8 mouse cellular contexts compared by ENCODE assay signal in genomic region chrX:8175169-8175503, GRCm38 (mm10). TPM values are rescaled to one million over a fixed set of nuclear protein-coding genes. Genes with fewer than 3 reads are reported as not detected.
DNase-seq lines count a peak whose midpoint lies in the region; ATAC-seq and TF ChIP-seq lines count a peak whose summit lies in the region.

No protein-coding gene starts in this region.

- 21% methylated on average over 4 of the region's 4 CpGs for WGBS in liver, embryonic 13.5 days (ENCODE audit: insufficient replicate concordance)

- peak overlapping the region; percentile 78 for H3K4me3 ChIP-seq in gastrocnemius, adult 2 months
- H3K4me3 ChIP-seq in testis, adult 2 months (ENCODE audit: control insufficient read depth, low read depth, low read length): peak overlapping the region; percentile 94
- peak overlapping the region; percentile 70 for H3K4me3 ChIP-seq in liver, embryonic 13.5 days (replicated peaks)

- intact Hi-C loops in gastrocnemius, adult 2 months (cut with DNase I): no loop called here
- intact Hi-C loops in gastrocnemius, postnatal 14 days (cut with DNase I; ENCODE audit: low total_unique reads): no loop called here

- DNase-seq in gastrocnemius, adult 2 months: no peak
- no peak for DNase-seq in gastrocnemius, postnatal 14 days
- DNase-seq in testis, postnatal 14 days (ENCODE audit: low spot score): no peak
- no peak for DNase-seq in liver, embryonic 13.5 days
- DNase-seq in frontal cortex, postnatal 25 days (ENCODE audit: low spot score in 2 of 2): no peak
- no peak for DNase-seq in urinary bladder, adult 2 months (ENCODE audit: low spot score)
- DNase-seq in embryo, embryonic 10 days (ENCODE audit: low spot score): no peak

- no peak for TF ChIP-seq CTCF in gastrocnemius, adult 2 months (IDR thresholded peaks at IDR 0.05)
- no peak for TF ChIP-seq CTCF in testis, adult 2 months (IDR thresholded peaks at IDR 0.05; ENCODE audit: control insufficient read depth, insufficient read depth, insufficient replicate concordance, low read depth, low read length)

- H3K4me2 ChIP-seq in liver, embryonic 13.5 days: peak overlapping the region; percentile 72

- H3K9me3 ChIP-seq in liver, embryonic 13.5 days (replicated peaks): no peaks in the 10 kb centered on the region

- H3K27me3 ChIP-seq in testis, adult 2 months (ENCODE audit: control insufficient read depth, insufficient read depth, low read length): no peaks in the 10 kb centered on the region
- H3K27me3 ChIP-seq in liver, embryonic 13.5 days: no peaks in the 10 kb centered on the region

- TF ChIP-seq POLR2A in testis, adult 2 months (IDR thresholded peaks at IDR 0.05; ENCODE audit: control insufficient read depth, low read depth, low read length): no peak

- H3K4me1 ChIP-seq in testis, adult 2 months (ENCODE audit: control insufficient read depth, insufficient read depth, low read length): no peaks in the 10 kb centered on the region; the same call in none of the 2 replicates
- peaks cover 21% of the 10 kb centered on the region for H3K4me1 ChIP-seq in liver, embryonic 13.5 days (replicated peaks)

- ATAC-seq in liver, embryonic 13.5 days (ENCODE audit: low read depth): no peak

- no peaks in the 10 kb centered on the region for H3K36me3 ChIP-seq in testis, adult 2 months (ENCODE audit: control insufficient read depth, insufficient read depth, low read length)
- H3K36me3 ChIP-seq in liver, embryonic 13.5 days: no peaks in the 10 kb centered on the region

- peak overlapping the region; percentile 77 for H3K9ac ChIP-seq in liver, embryonic 13.5 days

- H3K27ac ChIP-seq in gastrocnemius, adult 2 months: peak overlapping the region; percentile 89
- peak overlapping the region; percentile 96 for H3K27ac ChIP-seq in testis, adult 2 months (ENCODE audit: control insufficient read depth, insufficient read depth, low read depth, low read length)
- H3K27ac ChIP-seq in liver, embryonic 13.5 days: peak overlapping the region; percentile 87

RNA-seq across cellular contexts. Expression of gene Tbc1d25, which starts 0.8 kb away (rescaled TPM):
- 1 to 10 TPM; 3.1 to 3.2 TPM for total RNA-seq in gastrocnemius, adult 2 months (2021)
- 1 to 10 TPM; 2.5 to 3.7 TPM for total RNA-seq in gastrocnemius, postnatal 14 days (2021)
- 16.7 and 18.2 TPM in 2 replicates for polyA plus RNA-seq in testis, adult 2 months (2012; rRNA removed)
- 4.9 and 5.0 TPM in 2 replicates for polyA plus RNA-seq in liver, embryonic 13.5 days (2015; fragmentation: Nextera tagmentation; extraction: Ambion mirVana)
- polyA plus RNA-seq in urinary bladder, adult 2 months (2012; rRNA removed): 11.2 and 11.7 TPM in 2 replicates

RNA-seq across cellular contexts. Expression of gene Ebp, which starts 18.2 kb away (rescaled TPM):
- total RNA-seq in gastrocnemius, adult 2 months (2021): 1 to 10 TPM; 9.2 to 9.3 TPM
- total RNA-seq in gastrocnemius, postnatal 14 days (2021): 10 to 100 TPM; 11.3 to 11.8 TPM
- 15.2 and 20.9 TPM in 2 replicates for polyA plus RNA-seq in testis, adult 2 months (2012; rRNA removed)
- polyA plus RNA-seq in liver, embryonic 13.5 days (2015; fragmentation: Nextera tagmentation; extraction: Ambion mirVana): 61.8 and 64.4 TPM in 2 replicates
- polyA plus RNA-seq in urinary bladder, adult 2 months (2012; rRNA removed): 30.5 and 33.0 TPM in 2 replicates

RNA-seq across cellular contexts. Expression of gene Rbm3, which starts 29.5 kb away (rescaled TPM):
- 10 to 100 TPM; 33.9 to 82.1 TPM for total RNA-seq in gastrocnemius, adult 2 months (2021)
- total RNA-seq in gastrocnemius, postnatal 14 days (2021): 100 to 1,000 TPM; 179 to 195 TPM
- polyA plus RNA-seq in testis, adult 2 months (2012; rRNA removed): 18.4 and 19.6 TPM in 2 replicates
- polyA plus RNA-seq in liver, embryonic 13.5 days (2015; fragmentation: Nextera tagmentation; extraction: Ambion mirVana): 328 and 361 TPM in 2 replicates
- polyA plus RNA-seq in urinary bladder, adult 2 months (2012; rRNA removed): 281 and 318 TPM in 2 replicates

RNA-seq across cellular contexts. Expression of gene Porcn, which starts 31.2 kb away (rescaled TPM):
- 1 to 10 TPM; 4.2 to 5.4 TPM for total RNA-seq in gastrocnemius, adult 2 months (2021)
- 1 to 10 TPM; 3.3 to 4.7 TPM for total RNA-seq in gastrocnemius, postnatal 14 days (2021)
- polyA plus RNA-seq in testis, adult 2 months (2012; rRNA removed): 14.0 and 20.0 TPM in 2 replicates
- polyA plus RNA-seq in liver, embryonic 13.5 days (2015; fragmentation: Nextera tagmentation; extraction: Ambion mirVana): 0.88 and 1.1 TPM in 2 replicates
- polyA plus RNA-seq in urinary bladder, adult 2 months (2012; rRNA removed): 40.1 and 41.2 TPM in 2 replicates

RNA-seq across cellular contexts. Expression of gene Wdr13, which starts 42.4 kb away (rescaled TPM):
- total RNA-seq in gastrocnemius, adult 2 months (2021): 1 to 10 TPM; 9.1 to 9.4 TPM
- total RNA-seq in gastrocnemius, postnatal 14 days (2021): 10 to 100 TPM; 19.6 to 20.6 TPM
- 70.5 and 78.2 TPM in 2 replicates for polyA plus RNA-seq in testis, adult 2 months (2012; rRNA removed)
- 6.8 and 7.1 TPM in 2 replicates for polyA plus RNA-seq in liver, embryonic 13.5 days (2015; fragmentation: Nextera tagmentation; extraction: Ambion mirVana)
- polyA plus RNA-seq in urinary bladder, adult 2 months (2012; rRNA removed): 73.3 and 77.8 TPM in 2 replicates

Comparison
In these comparisons a context has a peak if more than half of its experiments do, and no peak if none do; other contexts are left out.
1. RNA of gene Rbm3, which starts 29.5 kb away (polyA plus RNA-seq): 328 to 361 TPM in liver, embryonic 13.5 days and 281 to 318 TPM in urinary bladder, adult 2 months; 18.4 to 19.6 TPM in testis, adult 2 months; every median in the first group is over 10 times any median in the second.
2. Peak in every context shown above with its lines, with median percentiles within 50 percentile points of each other: H3K27ac ChIP-seq and H3K4me3 ChIP-seq.